Mouse (Mus musculus) urinary bladder, adult 2 months (tissue): ENCODE measurements around the gene Grik4. TPM values are rescaled to one million over a fixed set of nuclear protein-coding genes. Genes with fewer than 3 reads are reported as not detected.

ENCODE experiments used
- DNase-seq: peaks from one replicate; pipeline ENCODE4 v3.0.0; 2022; ENCODE audit warnings: low spot score
- polyA plus RNA-seq: library from polyadenylated mRNA; depleted of rRNA; stranded (reverse); fragments of >200 nt; gene quantifications from 2 replicates; pipeline ENCODE4 v1.2.3, GENCODE M21; 2012

Grik4 gene
- polyA plus RNA-seq, 1 experiment = 0.25 TPM

DNA sequence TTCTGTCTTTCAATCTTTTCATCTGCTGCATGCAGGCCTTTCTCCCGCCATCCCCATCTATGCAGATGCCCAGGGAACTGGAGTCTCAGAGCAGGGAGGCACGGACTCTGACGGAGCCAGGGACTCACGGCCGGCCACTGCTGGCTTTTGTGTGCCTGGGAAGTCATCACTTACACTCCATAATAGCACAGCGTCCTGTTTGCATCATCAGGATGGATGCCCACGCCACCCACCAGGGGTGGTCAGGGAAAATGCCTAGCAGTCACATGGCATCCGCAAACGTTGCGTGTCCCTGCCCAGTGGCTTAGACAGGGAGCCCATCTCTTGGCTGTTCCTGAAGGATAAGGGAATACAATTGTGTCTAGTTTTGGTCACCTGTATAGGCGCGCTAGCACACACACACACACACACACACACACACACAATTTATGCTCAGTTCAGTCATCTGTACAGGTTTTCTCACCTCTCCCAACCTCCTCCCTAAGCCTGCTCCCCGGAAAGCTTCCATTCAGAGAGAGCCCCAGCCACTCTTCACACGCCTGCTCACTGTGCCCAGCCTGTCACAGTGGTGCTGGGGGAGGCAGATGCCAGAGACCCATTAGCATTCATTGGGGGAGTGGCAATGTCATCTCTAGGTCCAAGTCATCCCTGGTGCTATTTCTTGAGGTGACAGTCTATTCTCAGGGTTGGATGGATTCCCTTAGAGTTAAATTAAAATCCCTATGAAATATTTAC, 370.5 kb downstream of the Grik4 start:
- DNase-seq = no peak

DNA sequence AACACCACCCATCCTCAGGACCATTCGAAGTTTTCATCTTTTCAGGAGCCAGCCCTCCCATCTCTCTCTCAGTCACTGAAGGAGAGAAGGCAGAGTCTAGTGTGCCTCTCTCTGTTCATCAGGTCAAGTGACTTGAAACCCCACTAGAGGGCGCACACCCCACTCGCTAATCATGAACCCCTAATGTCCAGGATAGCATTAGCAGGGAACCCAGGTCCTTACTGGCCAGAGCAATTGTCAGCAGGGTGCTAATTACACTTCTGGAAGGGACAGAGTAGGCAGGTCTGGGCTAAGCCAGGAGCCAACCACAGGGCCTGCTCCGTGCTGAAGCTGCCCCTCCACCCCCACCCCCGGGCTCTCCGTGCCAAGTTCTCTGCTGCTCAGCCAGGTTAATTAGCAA, 371.1 kb downstream of the Grik4 start:
- DNase-seq = peak; percentile 27

DNA sequence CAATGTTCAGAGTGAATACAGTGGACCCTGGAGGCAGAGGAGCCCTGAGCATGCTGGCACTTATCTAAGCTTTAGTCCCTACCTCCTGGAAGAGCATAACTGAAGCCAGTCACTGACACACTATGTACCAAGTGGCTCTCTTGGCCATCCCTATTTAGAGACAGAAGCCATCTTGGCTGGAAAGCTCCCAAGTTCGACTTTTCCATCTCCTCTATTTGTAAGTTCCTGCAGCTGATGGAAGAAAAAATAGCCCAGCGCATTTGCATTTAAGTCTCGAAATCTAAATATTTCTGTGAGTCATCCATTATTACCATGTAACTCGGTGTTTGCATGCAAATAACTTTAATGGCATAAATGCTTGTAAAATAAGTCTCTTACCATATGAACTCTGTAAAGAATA, 378.4 kb downstream of the Grik4 start:
- no peak for DNase-seq

DNA sequence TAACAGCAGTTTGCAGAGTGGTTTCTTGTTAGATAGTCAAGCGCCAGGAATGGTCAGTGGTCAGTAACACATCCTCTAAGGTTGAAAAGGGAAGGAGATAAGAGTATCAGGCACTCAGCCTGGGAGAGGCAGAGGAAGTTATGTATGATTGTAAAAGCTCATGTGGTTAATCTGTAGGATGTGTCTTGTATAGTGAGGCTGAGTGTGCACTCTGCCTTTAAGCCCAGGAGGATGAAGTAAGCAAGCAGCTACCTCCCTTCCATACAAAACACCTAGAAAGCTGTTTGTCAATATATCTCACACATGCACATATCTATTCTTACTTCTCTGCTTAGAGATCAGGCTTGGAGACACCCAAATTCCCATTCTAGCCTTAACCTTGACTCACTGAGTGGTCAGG, 389.1 kb downstream of the Grik4 start:
- no peak for DNase-seq

DNA sequence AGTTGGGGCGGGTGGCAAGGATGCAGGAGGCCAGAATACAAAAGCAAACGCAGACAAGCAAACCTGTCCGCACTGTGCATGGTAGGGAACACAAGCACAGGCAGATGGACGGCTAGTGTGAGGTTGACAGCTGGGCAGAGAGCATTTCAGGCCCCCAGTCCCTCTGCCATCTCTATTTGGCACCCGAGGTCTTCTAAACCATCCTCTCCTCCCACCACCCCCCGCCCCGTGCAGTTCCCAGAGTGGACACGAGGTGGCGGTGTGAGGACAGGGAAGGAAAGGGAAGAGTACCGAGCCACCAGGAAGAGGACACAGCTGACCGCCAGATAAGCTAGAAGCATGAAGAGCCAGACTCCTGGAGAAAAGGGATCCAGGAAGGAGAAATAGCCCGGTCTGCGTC, 394.2 kb downstream of the Grik4 start:
- DNase-seq = peak; percentile 46

DNA sequence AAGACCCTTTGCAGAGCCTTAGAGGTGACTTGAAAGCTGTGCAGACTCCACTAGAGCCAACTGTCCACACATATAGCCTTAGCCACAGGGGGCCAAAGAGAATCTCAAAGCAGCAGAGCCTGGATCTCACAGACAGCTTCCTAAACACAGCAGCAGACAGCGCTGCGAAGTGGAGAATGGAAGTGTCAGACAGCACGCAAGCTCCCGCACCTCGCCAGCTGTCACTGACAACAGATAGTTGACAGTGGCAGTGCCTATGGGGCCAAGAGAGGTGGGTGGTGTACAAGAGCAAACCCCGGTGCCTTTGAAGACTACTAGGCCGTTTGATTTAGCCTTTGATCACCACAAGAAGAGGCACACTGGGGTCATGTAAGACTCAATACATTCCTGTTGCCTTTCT, 395.3 kb downstream of the Grik4 start:
- no peak for DNase-seq

DNA sequence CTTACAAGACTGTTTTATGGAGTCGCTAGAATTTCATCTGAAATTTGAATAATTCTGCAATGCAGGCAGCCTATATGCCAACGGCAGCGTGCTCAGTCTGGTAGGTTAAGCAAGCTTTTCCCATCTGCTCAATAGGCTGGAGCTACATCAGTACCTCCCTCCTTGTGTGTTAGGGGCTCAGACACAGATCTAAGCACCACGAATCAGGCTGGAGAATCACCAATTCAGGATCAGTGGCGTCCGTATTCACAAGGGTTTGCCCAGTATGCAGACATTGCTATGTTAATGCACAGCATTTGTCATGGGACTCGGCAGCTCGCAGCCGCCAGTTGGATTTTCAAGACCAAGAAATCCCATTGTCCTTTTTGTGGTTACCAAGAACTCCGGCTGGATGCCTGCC, 399.8 kb downstream of the Grik4 start:
- DNase-seq = no peak

DNA sequence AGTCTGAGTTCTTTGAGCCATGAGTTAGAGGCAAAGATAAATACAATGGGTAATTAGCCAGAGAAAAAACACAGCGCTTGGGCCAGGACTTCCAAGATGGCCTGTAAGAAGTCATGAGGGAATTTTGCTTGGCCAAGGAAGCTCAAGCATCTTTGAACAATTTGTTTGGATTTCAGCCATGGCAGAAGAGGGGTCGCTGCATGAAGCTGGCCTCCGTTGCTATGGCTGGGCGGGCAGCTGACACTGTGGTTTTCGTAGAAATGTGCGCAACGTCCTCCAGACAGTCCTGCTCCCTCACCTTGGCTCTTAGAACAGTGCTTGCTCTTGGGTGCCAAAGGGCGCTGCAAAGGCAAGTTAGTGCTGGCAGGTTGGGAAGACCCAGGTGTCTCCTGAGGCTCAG, 410.8 kb downstream of the Grik4 start:
- DNase-seq = no peak

DNA sequence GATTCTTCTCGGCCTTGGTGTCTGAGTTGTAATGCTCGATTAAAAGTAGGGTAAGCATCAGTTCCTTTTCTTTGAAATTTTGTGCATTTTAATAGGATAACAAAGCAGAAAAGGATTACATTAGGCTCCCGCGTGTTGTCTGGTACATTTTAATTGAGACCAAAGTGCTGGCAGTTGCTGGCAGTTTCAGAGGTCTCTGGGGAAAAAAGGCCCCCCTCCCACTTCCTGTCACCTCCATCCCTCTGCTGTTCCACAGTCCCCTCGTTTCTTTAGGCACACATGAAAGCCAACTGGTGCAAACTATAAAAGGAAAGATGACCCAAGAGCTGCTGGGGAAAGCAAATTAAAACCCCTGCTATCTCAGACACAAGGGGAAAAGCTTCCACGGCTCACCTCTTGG, 411.3 kb downstream of the Grik4 start:
- no peak for DNase-seq

DNA sequence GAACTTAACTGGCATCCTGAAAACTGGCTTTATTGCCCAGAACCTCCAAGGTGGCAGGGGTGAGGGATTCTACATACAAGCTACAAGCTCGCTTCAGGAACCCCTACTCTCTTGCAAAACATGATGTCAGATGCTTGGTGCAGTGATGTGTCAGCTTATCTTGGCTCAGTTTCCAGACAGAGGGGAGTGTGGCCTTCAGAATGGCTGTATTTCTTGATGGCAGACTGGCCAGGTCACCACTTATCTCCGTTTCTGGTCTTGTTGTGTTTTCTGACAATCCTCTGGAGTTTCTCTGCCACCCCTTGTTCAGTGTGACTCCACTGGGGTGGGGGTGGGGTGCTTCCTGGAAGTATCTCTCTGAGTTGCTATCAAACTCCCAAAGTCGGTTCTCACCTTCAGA, 412.3 kb downstream of the Grik4 start:
- no peak for DNase-seq

DNA sequence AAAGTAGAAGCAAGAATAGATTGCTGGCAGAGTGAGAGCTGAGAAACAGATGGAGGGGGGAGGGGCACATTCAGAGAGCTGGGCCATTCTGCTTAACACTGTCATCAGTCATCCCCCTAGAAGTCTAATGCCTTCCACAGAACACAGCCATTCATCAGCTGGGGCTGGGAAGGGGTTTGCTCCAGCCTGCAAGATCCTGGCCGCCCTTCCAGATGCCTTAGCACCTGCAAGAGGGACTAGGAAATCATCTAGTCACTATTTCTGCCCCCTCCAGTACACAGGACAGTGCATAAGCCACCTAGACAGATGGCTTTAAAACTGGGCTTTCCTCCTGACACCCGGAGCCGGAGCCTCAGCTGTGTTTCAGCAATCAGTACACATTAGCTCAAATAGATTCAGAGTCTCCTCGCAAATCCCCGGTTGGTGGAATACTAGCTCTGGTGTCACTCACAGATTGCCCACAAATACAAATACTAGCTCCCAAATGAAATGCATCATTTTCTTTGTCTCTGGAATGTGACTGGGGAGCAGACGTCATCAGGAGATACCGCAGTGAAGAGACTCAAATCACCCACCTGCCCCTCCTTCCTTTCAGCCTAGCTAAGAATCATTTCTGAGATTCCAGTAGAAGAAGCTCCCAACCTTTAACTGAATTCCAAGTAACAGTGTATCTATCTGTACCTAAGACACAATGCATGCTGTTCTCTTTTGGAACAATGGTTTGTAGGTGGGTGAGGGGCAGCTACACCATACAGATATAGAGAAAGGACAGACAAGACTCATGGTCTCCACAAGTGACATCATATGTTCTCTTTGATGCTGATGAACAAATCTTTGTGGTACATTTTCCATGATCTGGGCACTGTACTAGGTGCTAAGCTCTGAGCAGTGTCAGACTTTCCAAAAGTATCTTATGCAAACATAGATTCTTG, 413.8 kb downstream of the Grik4 start:
- DNase-seq = no peak

DNA sequence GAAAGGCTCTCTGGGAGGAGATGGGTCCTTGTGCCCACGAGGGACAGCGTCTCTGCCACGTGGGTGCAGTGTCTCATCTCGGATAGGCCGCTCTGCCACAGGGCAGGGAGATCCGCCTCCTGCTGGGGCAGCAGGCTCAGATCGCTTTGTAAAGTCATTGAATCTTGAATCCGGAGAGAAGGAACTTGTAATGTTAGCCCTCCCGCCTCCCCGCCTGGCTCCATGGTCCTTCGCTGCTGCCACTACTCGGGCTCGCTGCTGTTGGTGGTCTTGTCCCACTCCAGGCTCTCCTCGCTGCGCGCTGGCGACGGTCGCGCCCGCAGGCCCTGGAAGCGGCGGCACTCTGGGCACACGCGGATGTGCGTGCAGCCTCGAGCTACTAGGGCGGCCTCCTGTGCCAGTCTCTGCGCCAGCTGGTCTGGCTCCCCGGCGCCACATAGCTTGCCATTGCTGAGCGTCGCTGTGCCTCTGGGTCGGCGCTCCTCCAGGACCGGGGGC, 423.7 kb downstream of the Grik4 start:
- DNase-seq = peak; percentile 23

DNA sequence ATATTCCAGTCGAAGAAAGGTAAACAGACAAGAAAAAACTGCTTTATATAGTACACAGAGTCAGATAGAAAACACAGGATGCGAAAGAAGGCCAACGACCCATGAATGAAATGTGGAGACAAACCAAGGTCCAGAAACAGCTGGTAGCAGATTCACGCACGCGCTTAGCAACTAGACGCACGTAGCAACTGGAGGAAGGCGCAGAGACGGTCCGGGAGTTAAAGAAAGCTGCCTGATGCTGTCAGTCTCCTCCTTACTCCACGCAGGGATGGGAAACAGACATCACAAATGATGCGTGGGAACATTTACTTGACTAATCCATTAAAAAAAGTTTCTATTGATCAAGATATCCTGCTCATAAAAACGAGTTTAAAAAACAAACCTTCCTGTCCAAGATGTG, 426.1 kb downstream of the Grik4 start:
- no peak for DNase-seq

DNA sequence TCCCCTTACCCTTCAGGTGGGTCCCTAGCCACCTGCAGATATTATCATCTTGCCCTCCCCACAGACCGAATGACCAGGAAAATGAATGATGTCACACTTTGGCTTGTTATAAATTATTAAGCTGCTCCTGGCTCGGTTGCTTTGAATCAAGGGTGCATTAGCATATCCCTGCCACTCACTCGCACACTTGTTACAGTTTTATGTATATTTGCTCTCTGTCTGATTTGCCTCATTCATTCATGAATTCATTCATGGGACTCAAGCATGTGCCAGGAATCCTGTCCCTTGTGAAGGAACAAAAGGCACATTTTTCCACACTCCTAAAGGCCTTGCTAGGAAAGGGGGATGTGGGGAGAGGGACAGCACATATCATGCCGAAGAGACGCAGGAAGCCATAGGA, 431.1 kb downstream of the Grik4 start:
- no peak for DNase-seq

DNA sequence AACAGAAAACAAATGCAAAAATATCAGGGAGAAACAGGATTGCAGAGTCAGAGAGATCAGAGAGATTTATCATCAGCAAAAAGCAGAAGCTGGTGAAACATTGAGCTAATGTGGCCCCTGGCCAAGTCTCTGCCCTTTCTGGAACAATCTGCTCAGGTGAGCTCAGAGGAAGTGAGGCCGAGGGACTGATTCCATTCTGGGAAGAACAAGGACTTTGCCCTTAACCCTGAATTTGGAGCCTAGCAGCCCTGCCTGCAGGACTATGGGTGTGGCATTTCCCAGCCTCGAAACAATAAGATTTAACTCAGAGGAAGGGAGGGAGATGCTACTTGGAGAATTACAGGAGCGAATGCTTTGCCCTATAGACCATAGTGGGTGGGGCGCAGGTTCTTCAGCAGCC, 432.0 kb downstream of the Grik4 start:
- no peak for DNase-seq

DNA sequence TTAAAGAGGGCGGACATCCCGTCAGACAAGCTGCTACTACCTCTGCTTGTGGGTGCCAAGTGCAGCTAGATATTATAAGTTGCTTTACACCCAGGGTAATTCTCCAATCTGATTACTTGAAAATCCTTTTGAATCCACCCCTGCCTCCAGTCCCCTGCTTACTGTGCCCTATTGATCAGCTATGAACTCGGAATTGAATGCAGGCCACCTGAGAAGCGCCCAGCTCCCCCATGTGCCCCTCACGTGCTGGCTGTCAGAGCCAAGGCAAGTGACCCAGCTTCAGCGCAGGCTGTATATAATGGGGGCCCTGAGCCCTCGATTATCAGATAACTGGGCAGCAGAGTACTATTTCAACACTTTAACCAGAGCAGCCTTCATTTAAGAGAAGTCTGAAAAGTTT, 436.1 kb downstream of the Grik4 start:
- DNase-seq = no peak

DNA sequence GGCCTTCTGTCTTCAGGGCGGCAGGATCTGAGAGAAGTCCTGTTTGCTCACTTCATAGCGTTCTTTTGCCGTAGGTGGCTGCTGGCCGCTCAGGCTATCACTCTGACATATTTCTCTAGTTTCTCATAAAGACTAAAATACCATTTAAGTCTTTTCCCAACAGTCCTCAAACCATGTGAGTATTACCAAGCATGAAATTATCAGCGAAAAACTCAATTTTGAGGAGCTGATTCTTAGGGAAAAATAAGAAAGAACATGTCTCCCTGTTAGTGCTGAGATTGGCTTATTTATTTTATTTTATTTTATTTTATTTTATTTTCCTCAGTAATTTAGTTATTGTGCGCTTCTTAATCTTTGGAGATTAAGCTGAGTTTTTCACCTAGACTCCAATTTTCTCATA, 436.6 kb downstream of the Grik4 start, which contains the start of gene Tbcel:
Gene Tbcel, minus strand, starts transcription at position 101 of the 400 bp plus-strand sequence.
- DNase-seq = no peak

DNA sequence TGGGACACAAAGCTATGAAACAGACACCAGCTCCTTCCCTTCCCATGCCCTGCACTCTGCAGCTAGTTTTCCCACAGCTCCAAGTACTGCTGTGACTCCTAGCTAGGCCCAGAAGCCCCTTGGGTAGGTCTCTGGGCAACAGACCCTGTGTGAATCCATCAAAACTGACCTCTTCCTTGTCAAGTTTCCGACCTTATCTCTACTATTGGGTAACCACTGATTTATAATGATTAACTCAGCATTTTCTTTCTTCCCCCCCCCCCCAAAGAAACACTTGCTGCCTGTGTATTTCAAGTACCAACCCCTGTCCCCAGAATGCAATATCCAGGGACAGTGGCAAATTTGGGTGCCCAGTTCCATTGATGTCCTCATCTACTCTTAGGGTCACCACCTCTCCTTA, 437.3 kb downstream of the Grik4 start:
- DNase-seq = no peak

DNA sequence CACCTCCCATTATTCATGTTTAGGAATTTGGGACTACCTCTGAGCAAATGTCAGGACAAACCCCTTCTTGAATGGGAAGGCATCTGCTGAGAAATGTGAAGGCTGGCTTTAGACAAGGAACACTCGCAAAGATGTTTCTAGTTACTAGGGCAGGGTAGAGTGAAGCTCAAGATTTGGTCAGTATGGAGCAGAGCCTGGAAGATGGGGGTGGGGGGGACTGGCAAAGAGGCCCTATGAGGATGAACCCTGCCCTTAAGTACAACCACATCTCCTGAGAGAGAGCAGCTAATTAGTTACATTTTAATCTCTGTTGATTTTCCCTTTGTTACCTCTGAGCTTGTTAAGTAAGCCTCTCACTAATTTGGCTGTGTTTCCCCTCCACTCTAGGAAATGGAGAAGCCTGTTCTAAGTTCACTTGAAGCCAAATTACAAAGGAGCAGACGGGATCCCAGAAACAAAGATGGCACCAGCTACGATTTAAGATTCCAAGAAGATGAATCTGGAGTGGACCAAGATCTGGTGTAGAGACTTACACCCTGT, 439.3 kb downstream of the Grik4 start:
- no peak for DNase-seq

DNA sequence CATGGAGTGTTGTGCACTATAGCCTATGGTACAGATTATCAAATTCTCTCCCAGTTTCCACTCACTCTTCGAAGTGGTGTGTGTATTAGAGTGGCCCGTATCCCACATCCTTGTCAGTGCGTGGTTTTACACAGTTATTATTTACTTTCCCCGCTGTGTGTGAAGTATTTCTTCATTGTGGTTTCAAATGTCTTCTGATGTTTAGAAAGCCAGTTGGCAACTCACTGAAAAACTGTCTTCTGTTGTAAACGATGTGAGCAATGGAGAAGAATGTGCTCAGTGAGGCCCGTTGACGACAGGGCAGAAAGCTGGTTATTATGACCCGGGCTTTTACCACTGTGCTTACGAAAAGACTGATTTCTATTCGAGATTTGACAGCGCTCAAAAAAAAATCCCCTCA, 439.7 kb downstream of the Grik4 start:
- no peak for DNase-seq

DNA sequence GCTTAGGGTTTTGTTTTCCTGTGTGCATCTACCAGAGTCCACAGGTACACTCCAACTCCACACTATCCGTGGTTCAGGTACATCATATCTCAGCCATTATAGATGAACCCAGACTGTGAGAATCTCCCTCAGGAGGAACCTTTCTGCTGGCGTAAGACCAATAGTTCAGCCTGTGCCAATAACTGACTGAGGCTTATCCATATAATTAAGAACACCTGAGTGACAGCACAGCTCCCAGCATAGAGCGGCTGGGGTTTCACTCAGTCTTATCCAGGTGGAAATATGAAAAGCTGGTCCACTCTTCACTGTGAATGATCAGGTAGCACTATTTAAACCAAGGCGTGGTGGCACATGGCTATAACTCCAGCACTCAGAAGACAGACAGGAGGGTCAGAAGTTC, 440.6 kb downstream of the Grik4 start:
- DNase-seq = no peak

DNA sequence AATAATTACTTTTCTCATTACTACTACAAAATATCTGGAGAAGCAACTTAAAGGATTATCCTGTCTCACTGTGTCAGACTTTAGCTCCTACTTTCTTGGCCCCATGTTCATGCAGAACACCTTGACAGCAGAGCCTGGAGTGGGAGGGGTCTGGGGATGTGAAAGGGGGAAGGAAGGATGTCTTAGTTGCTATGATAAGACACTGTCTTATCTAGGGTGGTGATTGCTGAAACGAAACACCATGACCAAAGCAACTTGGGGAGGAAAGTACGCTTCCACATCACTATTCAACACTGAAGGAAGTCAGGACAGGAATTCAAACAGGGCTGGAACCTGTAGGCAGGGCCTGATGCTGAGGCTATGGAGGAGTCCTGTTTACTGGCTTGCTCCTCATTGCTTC, 448.0 kb downstream of the Grik4 start:
- no peak for DNase-seq

DNA sequence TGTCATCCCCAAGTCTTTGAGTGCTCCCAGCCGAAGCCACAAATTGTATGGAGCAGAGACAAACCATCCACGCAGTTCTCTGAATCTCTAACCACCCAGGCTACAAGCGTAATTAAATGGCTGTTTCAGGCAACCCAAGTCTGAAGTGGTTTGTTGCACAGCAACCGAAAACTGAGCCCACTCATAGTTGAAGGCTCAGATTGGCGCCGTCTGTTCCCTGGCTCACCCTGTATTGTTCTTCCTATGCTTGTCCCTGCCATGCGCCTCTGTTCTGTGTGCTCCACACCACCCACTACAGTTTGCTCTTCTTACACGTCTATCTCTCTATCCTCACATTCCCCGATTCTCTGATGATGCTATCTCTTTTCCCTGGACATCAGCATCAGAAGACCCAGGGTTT, 452.5 kb downstream of the Grik4 start:
- DNase-seq = no peak
